Mouse (Mus musculus): ENCODE results near the gene Abcc6. TPM values are rescaled to one million over a fixed set of nuclear protein-coding genes. Genes with fewer than 3 reads are reported as not detected.

Abcc6 gene
- total and polyA plus RNA-seq, 2 experiments from 2014 or later: 0.89 to 2.1 TPM

- Histone ChIP-seq H3K9ac (replicated peaks; ENCODE audit: low read length, poor library complexity, severe bottlenecking) (no peak overlapping the region), H3K27me3 (ENCODE audit: insufficient read depth, low read length) (no peaks in the 10 kb centered on the region), H3K9me3 (ENCODE audit: low read length) (no peaks in the 10 kb centered on the region), H3K27ac (ENCODE audit: low read depth, low read length) (no peak overlapping the region), H3K36me3 (ENCODE audit: insufficient read depth, low read length) (peaks cover 55% of the 10 kb centered on the region), H3K4me2 (ENCODE audit: low read depth, low read length, poor library complexity, severe bottlenecking) (no peak overlapping the region), H3K4me3 (ENCODE audit: low read depth, low read length) (no peak overlapping the region), H3K4me1 (ENCODE audit: insufficient read depth, low read length) (no peaks in the 10 kb centered on the region)
- DNase-seq (ENCODE audit: low spot score): no peak
- no peak for ATAC-seq (ENCODE audit: low FRiP score)
- WGBS: 95% methylated on average over 8 of the region's 8 CpGs
- no peak for TF ChIP-seq CTCF (IDR thresholded peaks at IDR 0.05)
These were observed 30.6 kb upstream of the Abcc6 start for GRCm38 (mm10) chr7:46060688-46061087.

GRCm38 (mm10) chr7:46058882-46059281 is 28.8 kb upstream of the Abcc6 start:
- H3K27ac ChIP-seq (ENCODE audit: low read depth, low read length): no peak overlapping the region
- WGBS: 91% methylated on average over 11 of the region's 11 CpGs
- no peak overlapping the region for H3K9ac ChIP-seq (replicated peaks; ENCODE audit: low read length, poor library complexity, severe bottlenecking)
- H3K36me3 ChIP-seq (ENCODE audit: insufficient read depth, low read length): peaks cover 70% of the 10 kb centered on the region
- H3K27me3 ChIP-seq (ENCODE audit: insufficient read depth, low read length): no peaks in the 10 kb centered on the region
- H3K4me1 ChIP-seq (ENCODE audit: insufficient read depth, low read length): no peaks in the 10 kb centered on the region
- TF ChIP-seq CTCF (IDR thresholded peaks at IDR 0.05): no peak
- DNase-seq (ENCODE audit: low spot score) (no peak), ATAC-seq (ENCODE audit: low FRiP score) (no peak)
- no peak overlapping the region for H3K4me2 ChIP-seq (ENCODE audit: low read depth, low read length, poor library complexity, severe bottlenecking)
- H3K9me3 ChIP-seq (ENCODE audit: low read length): no peaks in the 10 kb centered on the region
- no peak overlapping the region for H3K4me3 ChIP-seq (ENCODE audit: low read depth, low read length)

GRCm38 (mm10) chr7:46053566-46053965 is 23.5 kb upstream of the Abcc6 start:
- DNase-seq (ENCODE audit: low spot score) (no peak), ATAC-seq (ENCODE audit: low FRiP score) (no peak)
- Histone ChIP-seq H3K4me3 (ENCODE audit: low read depth, low read length) (no peak overlapping the region), H3K27ac (ENCODE audit: low read depth, low read length) (no peak overlapping the region), H3K27me3 (ENCODE audit: insufficient read depth, low read length) (no peaks in the 10 kb centered on the region), H3K36me3 (ENCODE audit: insufficient read depth, low read length) (peaks cover 57% of the 10 kb centered on the region), H3K4me2 (ENCODE audit: low read depth, low read length, poor library complexity, severe bottlenecking) (no peak overlapping the region), H3K4me1 (ENCODE audit: insufficient read depth, low read length) (no peaks in the 10 kb centered on the region), H3K9me3 (ENCODE audit: low read length) (no peaks in the 10 kb centered on the region), H3K9ac (replicated peaks; ENCODE audit: low read length, poor library complexity, severe bottlenecking) (no peak overlapping the region)
- TF ChIP-seq CTCF (IDR thresholded peaks at IDR 0.05): no peak
- WGBS: 89% methylated on average over 3 of the region's 3 CpGs

- H3K36me3 ChIP-seq (ENCODE audit: insufficient read depth, low read length): peaks cover 56% of the 10 kb centered on the region
- ATAC-seq (ENCODE audit: low FRiP score) (peak; percentile 44; the same call in 1 of the 2 replicates), DNase-seq (ENCODE audit: low spot score) (peak; percentile 72)
- no peaks in the 10 kb centered on the region for H3K4me1 ChIP-seq (ENCODE audit: insufficient read depth, low read length)
- H3K27me3 ChIP-seq (ENCODE audit: insufficient read depth, low read length): no peaks in the 10 kb centered on the region
- no peak overlapping the region for H3K9ac ChIP-seq (replicated peaks; ENCODE audit: low read length, poor library complexity, severe bottlenecking)
- 83% methylated on average over 4 of the region's 4 CpGs for WGBS
- no peak overlapping the region for H3K4me3 ChIP-seq (ENCODE audit: low read depth, low read length)
- no peaks in the 10 kb centered on the region for H3K9me3 ChIP-seq (ENCODE audit: low read length)
- no peak overlapping the region for H3K4me2 ChIP-seq (ENCODE audit: low read depth, low read length, poor library complexity, severe bottlenecking)
- no peak overlapping the region for H3K27ac ChIP-seq (ENCODE audit: low read depth, low read length)
- peak; percentile 64 for TF ChIP-seq CTCF (IDR thresholded peaks at IDR 0.05)
These were observed 22.2 kb upstream of the Abcc6 start for GRCm38 (mm10) chr7:46052161-46052821.

- Histone ChIP-seq H3K4me1 (ENCODE audit: insufficient read depth, low read length) (no peaks in the 10 kb centered on the region), H3K9ac (replicated peaks; ENCODE audit: low read length, poor library complexity, severe bottlenecking) (no peak overlapping the region), H3K4me3 (ENCODE audit: low read depth, low read length) (no peak overlapping the region), H3K4me2 (ENCODE audit: low read depth, low read length, poor library complexity, severe bottlenecking) (no peak overlapping the region), H3K9me3 (ENCODE audit: low read length) (no peaks in the 10 kb centered on the region), H3K27ac (ENCODE audit: low read depth, low read length) (no peak overlapping the region), H3K36me3 (ENCODE audit: insufficient read depth, low read length) (peaks cover 58% of the 10 kb centered on the region), H3K27me3 (ENCODE audit: insufficient read depth, low read length) (no peaks in the 10 kb centered on the region)
- ATAC-seq (ENCODE audit: low FRiP score) (no peak), DNase-seq (ENCODE audit: low spot score) (peak; percentile 35)
- 60% methylated on average over 7 of the region's 7 CpGs for WGBS
- TF ChIP-seq CTCF (IDR thresholded peaks at IDR 0.05): no peak
These were observed 19.9 kb upstream of the Abcc6 start for GRCm38 (mm10) chr7:46049981-46050380.

GRCm38 (mm10) chr7:46047873-46048562 is 17.9 kb upstream of the Abcc6 start:
- no peak overlapping the region for H3K27ac ChIP-seq (ENCODE audit: low read depth, low read length)
- 94% methylated on average over 13 of the region's 13 CpGs for WGBS
- ATAC-seq (ENCODE audit: low FRiP score) (no peak), DNase-seq (ENCODE audit: low spot score) (no peak)
- no peak overlapping the region for H3K4me3 ChIP-seq (ENCODE audit: low read depth, low read length)
- H3K36me3 ChIP-seq (ENCODE audit: insufficient read depth, low read length): peaks cover 59% of the 10 kb centered on the region
- no peak overlapping the region for H3K4me2 ChIP-seq (ENCODE audit: low read depth, low read length, poor library complexity, severe bottlenecking)
- no peak for TF ChIP-seq CTCF (IDR thresholded peaks at IDR 0.05)
- H3K27me3 ChIP-seq (ENCODE audit: insufficient read depth, low read length): no peaks in the 10 kb centered on the region
- H3K9ac ChIP-seq (replicated peaks; ENCODE audit: low read length, poor library complexity, severe bottlenecking): no peak overlapping the region
- H3K4me1 ChIP-seq (ENCODE audit: insufficient read depth, low read length): no peaks in the 10 kb centered on the region
- H3K9me3 ChIP-seq (ENCODE audit: low read length): no peaks in the 10 kb centered on the region

All from midbrain, postnatal 0 days (tissue).